Mouse (Mus musculus) kidney, embryonic 15.5 days (tissue): ENCODE results near the gene Tbccd1. TPM values are rescaled to one million over a fixed set of nuclear protein-coding genes. Genes with fewer than 3 reads are reported as not detected.

ENCODE experiments used
- ATAC-seq: fragments of 200-750 bp; cut with Nextera tagmentation; replicated peaks from 2 replicates; pipeline ENCODE4 v1.8.0; 2017; ENCODE audit warnings: moderate TSS enrichment; ENCODE audit not compliant: low FRiP score
- H3K27ac ChIP-seq: fragments of 300-500 bp; sonication (generic); 2 replicates; pipeline ENCODE4 v1.5.1; 2015; ENCODE audit warnings: mild to moderate bottlenecking, inconsistent platforms
- H3K27me3 ChIP-seq: fragments of 300-500 bp; sonication (generic); 2 replicates; pipeline ENCODE4 v1.6.1; 2015; ENCODE audit warnings: inconsistent platforms
- H3K36me3 ChIP-seq: fragments of 300-500 bp; sonication (generic); 2 replicates; pipeline ENCODE4 v1.6.1; 2015; ENCODE audit warnings: inconsistent platforms
- H3K4me1 ChIP-seq: fragments of 300-500 bp; sonication (generic); 2 replicates; pipeline ENCODE4 v1.6.1; 2015; ENCODE audit warnings: inconsistent platforms
- H3K4me2 ChIP-seq: fragments of 300-500 bp; sonication (generic); 2 replicates; pipeline ENCODE4 v1.6.1; 2015; ENCODE audit warnings: moderate library complexity, mild to moderate bottlenecking, inconsistent platforms
- H3K4me3 ChIP-seq: fragments of 300-500 bp; sonication (generic); replicated peaks from 2 replicates; pipeline ENCODE4 v1.5.1; 2015; ENCODE audit warnings: mild to moderate bottlenecking, inconsistent platforms
- H3K9ac ChIP-seq: fragments of 300-500 bp; sonication (generic); 2 replicates; pipeline ENCODE4 v1.6.1; 2015; ENCODE audit warnings: mild to moderate bottlenecking, inconsistent platforms
- H3K9me3 ChIP-seq: fragments of 300-500 bp; sonication (generic); replicated peaks from 2 replicates; pipeline ENCODE4 v1.6.1; 2016; ENCODE audit warnings: inconsistent platforms
- WGBS: fragments of 180-500 bp; shearing (Covaris S2); methylation state at CpG from one replicate; pipeline ENCODE4 v1.1.7; 2015; ENCODE audit warnings: mixed read lengths; 5-methylcytosine and 5-hydroxymethylcytosine counted together
- polyA plus RNA-seq: library from polyadenylated mRNA; unstranded; fragments of >200 nt; fragmentation: Nextera tagmentation; extraction: Ambion mirVana; gene quantifications from 2 replicates; pipeline ENCODE4 v1.2.1, GENCODE M21; 2015

The Tbccd1 gene
- polyA plus RNA-seq, 1 experiment from 2014 or later: 34.7 TPM

GRCm38 (mm10) chr16:22885356-22885755 is 27.9 kb upstream of the Tbccd1 start:
- Histone ChIP-seq H3K9ac (no peak overlapping the region), H3K36me3 (no peaks in the 10 kb centered on the region), H3K9me3 (no peaks in the 10 kb centered on the region), H3K27ac (no peak overlapping the region), H3K27me3 (no peaks in the 10 kb centered on the region), H3K4me1 (peaks cover 16% of the 10 kb centered on the region), H3K4me3 (no peak overlapping the region), H3K4me2 (no peak overlapping the region)
- ATAC-seq: no peak
- WGBS: 5% methylated on average over 4 of the region's 4 CpGs

- Histone ChIP-seq H3K9ac (no peak overlapping the region), H3K4me2 (no peak overlapping the region), H3K27ac (no peak overlapping the region), H3K9me3 (no peaks in the 10 kb centered on the region), H3K27me3 (no peaks in the 10 kb centered on the region), H3K4me3 (no peak overlapping the region), H3K4me1 (peaks cover 16% of the 10 kb centered on the region), H3K36me3 (no peaks in the 10 kb centered on the region)
- no peak for ATAC-seq
- WGBS: 85% methylated on average over 5 of the region's 5 CpGs
These were observed 26.0 kb upstream of the Tbccd1 start for GRCm38 (mm10) chr16:22883441-22883840.

- no peak overlapping the region for H3K27ac ChIP-seq
- ATAC-seq: no peak
- H3K4me2 ChIP-seq: no peak overlapping the region
- H3K4me1 ChIP-seq: peaks cover 16% of the 10 kb centered on the region
- no peaks in the 10 kb centered on the region for H3K27me3 ChIP-seq
- H3K4me3 ChIP-seq: no peak overlapping the region
- H3K36me3 ChIP-seq: no peaks in the 10 kb centered on the region
- H3K9ac ChIP-seq: no peak overlapping the region
- 63% methylated on average over 4 of the region's 4 CpGs for WGBS
- H3K9me3 ChIP-seq: no peaks in the 10 kb centered on the region
These were observed 24.0 kb upstream of the Tbccd1 start for GRCm38 (mm10) chr16:22881487-22881886.

GRCm38 (mm10) chr16:22880900-22881299 is 23.4 kb upstream of the Tbccd1 start:
- Histone ChIP-seq H3K4me2 (no peak overlapping the region), H3K36me3 (no peaks in the 10 kb centered on the region), H3K27ac (peak overlapping the region; percentile 19; the same call in 1 of the 2 replicates), H3K4me1 (peaks cover 16% of the 10 kb centered on the region), H3K4me3 (no peak overlapping the region), H3K9ac (no peak overlapping the region), H3K9me3 (no peaks in the 10 kb centered on the region), H3K27me3 (no peaks in the 10 kb centered on the region)
- ATAC-seq: 0 out of 2 replicates have a peak, but pooled peaks have one; percentile 22
- 9% methylated on average over 6 of the region's 6 CpGs for WGBS

- no peaks in the 10 kb centered on the region for H3K9me3 ChIP-seq
- no peak overlapping the region for H3K9ac ChIP-seq
- H3K27me3 ChIP-seq: no peaks in the 10 kb centered on the region
- no peak for ATAC-seq
- H3K4me2 ChIP-seq: no peak overlapping the region
- no peak overlapping the region for H3K27ac ChIP-seq
- H3K4me1 ChIP-seq: peaks cover 9% of the 10 kb centered on the region
- no peak overlapping the region for H3K4me3 ChIP-seq
- no peaks in the 10 kb centered on the region for H3K36me3 ChIP-seq
- 59% methylated on average over 7 of the region's 7 CpGs for WGBS
These were observed 22.6 kb upstream of the Tbccd1 start for GRCm38 (mm10) chr16:22879945-22880595.

- Histone ChIP-seq H3K4me2 (no peak overlapping the region), H3K9ac (no peak overlapping the region), H3K36me3 (peaks cover 3% of the 10 kb centered on the region; the same call in 1 of the 2 replicates), H3K9me3 (no peaks in the 10 kb centered on the region), H3K4me3 (no peak overlapping the region), H3K27me3 (no peaks in the 10 kb centered on the region), H3K4me1 (peaks cover 9% of the 10 kb centered on the region), H3K27ac (no peak overlapping the region)
- WGBS: 75% methylated on average over 7 of the region's 7 CpGs
- no peak for ATAC-seq
These were observed 21.2 kb upstream of the Tbccd1 start for GRCm38 (mm10) chr16:22878716-22879115.

- Histone ChIP-seq H3K4me1 (peaks cover 9% of the 10 kb centered on the region), H3K4me2 (no peak overlapping the region), H3K27me3 (no peaks in the 10 kb centered on the region), H3K9me3 (no peaks in the 10 kb centered on the region), H3K4me3 (no peak overlapping the region), H3K27ac (no peak overlapping the region), H3K36me3 (peaks cover 12% of the 10 kb centered on the region), H3K9ac (no peak overlapping the region)
- WGBS: 82% methylated on average over 11 of the region's 11 CpGs
- no peak for ATAC-seq
These were observed 20.4 kb upstream of the Tbccd1 start for GRCm38 (mm10) chr16:22877660-22878390.

GRCm38 (mm10) chr16:22876218-22877043 is 19.0 kb upstream of the Tbccd1 start:
- Histone ChIP-seq H3K4me2 (no peak overlapping the region), H3K4me1 (peaks cover 8% of the 10 kb centered on the region), H3K27me3 (no peaks in the 10 kb centered on the region), H3K27ac (no peak overlapping the region), H3K9ac (no peak overlapping the region), H3K4me3 (no peak overlapping the region), H3K9me3 (no peaks in the 10 kb centered on the region), H3K36me3 (peaks cover 26% of the 10 kb centered on the region)
- ATAC-seq: no peak
- 51% methylated on average over 9 of the region's 9 CpGs for WGBS

GRCm38 (mm10) chr16:22873369-22873768 is 15.9 kb upstream of the Tbccd1 start:
- no peak overlapping the region for H3K4me3 ChIP-seq
- H3K4me2 ChIP-seq: no peak overlapping the region
- H3K4me1 ChIP-seq: no peaks in the 10 kb centered on the region
- WGBS: 83% methylated on average over 4 of the region's 4 CpGs
- no peak overlapping the region for H3K27ac ChIP-seq
- no peak for ATAC-seq
- H3K9me3 ChIP-seq: no peaks in the 10 kb centered on the region
- H3K27me3 ChIP-seq: no peaks in the 10 kb centered on the region
- no peak overlapping the region for H3K9ac ChIP-seq
- H3K36me3 ChIP-seq: peaks cover 56% of the 10 kb centered on the region

GRCm38 (mm10) chr16:22872397-22872796 is 14.9 kb upstream of the Tbccd1 start:
- Histone ChIP-seq H3K36me3 (peaks cover 66% of the 10 kb centered on the region), H3K4me3 (no peak overlapping the region), H3K27me3 (no peaks in the 10 kb centered on the region), H3K9me3 (no peaks in the 10 kb centered on the region), H3K4me1 (no peaks in the 10 kb centered on the region), H3K27ac (no peak overlapping the region), H3K9ac (no peak overlapping the region), H3K4me2 (no peak overlapping the region)
- 95% methylated on average over 8 of the region's 8 CpGs for WGBS
- no peak for ATAC-seq

GRCm38 (mm10) chr16:22856773-22857172 is 696 bp downstream of the Tbccd1 start:
- peak overlapping the region; percentile 92 for H3K27ac ChIP-seq
- peak overlapping the region; percentile 61 for H3K9ac ChIP-seq
- peaks cover 17% of the 10 kb centered on the region; the same call in 1 of the 2 replicates for H3K36me3 ChIP-seq
- no peaks in the 10 kb centered on the region for H3K9me3 ChIP-seq
- peak overlapping the region; percentile 85 for H3K4me3 ChIP-seq
- H3K4me2 ChIP-seq: peak overlapping the region; percentile 85
- 9% methylated on average over 9 of the region's 9 CpGs for WGBS
- peaks cover 13% of the 10 kb centered on the region for H3K4me1 ChIP-seq
- no peak for ATAC-seq
- H3K27me3 ChIP-seq: no peaks in the 10 kb centered on the region

GRCm38 (mm10) chr16:22852709-22853108 is 4.8 kb downstream of the Tbccd1 start:
- 96% methylated on average over 4 of the region's 4 CpGs for WGBS
- Histone ChIP-seq H3K4me2 (no peak overlapping the region), H3K27me3 (no peaks in the 10 kb centered on the region), H3K9ac (no peak overlapping the region), H3K36me3 (peaks cover 8% of the 10 kb centered on the region; the same call in 1 of the 2 replicates), H3K4me1 (peaks cover 5% of the 10 kb centered on the region), H3K27ac (no peak overlapping the region), H3K9me3 (no peaks in the 10 kb centered on the region), H3K4me3 (no peak overlapping the region)
- no peak for ATAC-seq
